Mouse (Mus musculus) intestine, postnatal 0 days (tissue): ENCODE data around the gene Psap. TPM values are rescaled to one million over a fixed set of nuclear protein-coding genes. Genes with fewer than 3 reads are reported as not detected.

Experiments used
- ATAC-seq: fragments of 200-750 bp; cut with Nextera tagmentation; 2 replicates; pipeline ENCODE4 v1.8.0; 2017; ENCODE audit warnings: mild to moderate bottlenecking, moderate TSS enrichment, moderate library complexity
- H3K27ac ChIP-seq: fragments of 300-500 bp; sonication (generic); 2 replicates; pipeline ENCODE4 v1.5.1; 2014; ENCODE audit warnings: mild to moderate bottlenecking, low read depth, low read length, moderate library complexity
- H3K27me3 ChIP-seq: fragments of 300-500 bp; sonication (generic); replicated peaks from 2 replicates; pipeline ENCODE4 v1.6.1; 2014; ENCODE audit warnings: low read length, mixed read lengths; ENCODE audit not compliant: control insufficient read depth, insufficient read depth
- H3K36me3 ChIP-seq: fragments of 300-500 bp; sonication (generic); 2 replicates; pipeline ENCODE4 v1.6.1; 2014; ENCODE audit warnings: mild to moderate bottlenecking, moderate library complexity; ENCODE audit not compliant: control insufficient read depth, insufficient read depth
- H3K4me1 ChIP-seq: fragments of 300-500 bp; sonication (generic); replicated peaks from 2 replicates; pipeline ENCODE4 v1.6.1; 2014; ENCODE audit warnings: antibody characterized with exemption, low read length, mixed read lengths; ENCODE audit not compliant: control insufficient read depth, insufficient read depth
- H3K4me2 ChIP-seq: fragments of 300-500 bp; sonication (generic); replicated peaks from 2 replicates; pipeline ENCODE4 v1.6.1; 2014; ENCODE audit warnings: low read depth, mild to moderate bottlenecking, moderate library complexity
- H3K4me3 ChIP-seq: fragments of 300-500 bp; sonication (generic); 2 replicates; pipeline ENCODE4 v1.5.1; 2014; ENCODE audit warnings: low read depth, low read length
- H3K9ac ChIP-seq: fragments of 300-500 bp; sonication (generic); 2 replicates; pipeline ENCODE4 v1.6.1; 2014; ENCODE audit warnings: mild to moderate bottlenecking, low read depth, low read length
- H3K9me3 ChIP-seq: fragments of 300-500 bp; sonication (generic); 2 replicates; pipeline ENCODE4 v1.6.1; 2016; ENCODE audit warnings: mixed run types; ENCODE audit not compliant: control insufficient read depth
- CTCF ChIP-seq: sonication (generic); IDR thresholded peaks from 2 replicates; pipeline ENCODE4 v1.5.1; 2016; ENCODE audit warnings: low read depth, mild to moderate bottlenecking, control low read depth, antibody characterized with exemption, moderate library complexity
- WGBS: fragments of 180-500 bp; shearing (Covaris S2); extraction: QIAGEN DNeasy Blood & Tissue Kit; methylation state at CpG from one replicate; pipeline ENCODE4 v1.1.7; 2014; 5-methylcytosine and 5-hydroxymethylcytosine counted together
- polyA plus RNA-seq: library from polyadenylated mRNA; unstranded; fragments of >200 nt; fragmentation: Nextera tagmentation; extraction: Ambion mirVana; gene quantifications from 2 replicates; pipeline ENCODE4 v1.2.1, GENCODE M21; 2015

The Psap gene
- polyA plus RNA-seq, 1 experiment from 2014 or later = 135 TPM

- peaks cover 20% of the 10 kb centered on the region for H3K4me1 ChIP-seq
- TF ChIP-seq CTCF = no peak
- ATAC-seq = 0 out of 2 replicates have a peak, but pooled peaks have one; percentile 14
- peak overlapping the region; percentile 3 for H3K27ac ChIP-seq
- no peaks in the 10 kb centered on the region for H3K27me3 ChIP-seq
- no peaks in the 10 kb centered on the region; the same call in 1 of the 2 replicates for H3K36me3 ChIP-seq
- H3K9me3 ChIP-seq = no peaks in the 10 kb centered on the region
- H3K4me2 ChIP-seq = 0 out of 2 replicates have a peak overlapping the region, but pooled peaks have one; percentile 17
- H3K9ac ChIP-seq = no peak overlapping the region
- no peak overlapping the region for H3K4me3 ChIP-seq
- WGBS = 44% methylated on average over 8 of the region's 8 CpGs
Observed at GRCm38 (mm10) chr10:60284676-60285111, 7.3 kb downstream of the Psap start.

- 0 out of 2 replicates have a peak overlapping the region, but pooled peaks have one; percentile 17 for H3K4me2 ChIP-seq
- no peak overlapping the region for H3K9ac ChIP-seq
- peaks cover 20% of the 10 kb centered on the region for H3K4me1 ChIP-seq
- H3K27me3 ChIP-seq = no peaks in the 10 kb centered on the region
- H3K4me3 ChIP-seq = no peak overlapping the region
- TF ChIP-seq CTCF = no peak
- no peak for ATAC-seq
- WGBS = 49% methylated on average over 8 of the region's 8 CpGs
- no peaks in the 10 kb centered on the region for H3K36me3 ChIP-seq
- no peaks in the 10 kb centered on the region for H3K9me3 ChIP-seq
- peak overlapping the region; percentile 3 for H3K27ac ChIP-seq
Observed at GRCm38 (mm10) chr10:60285183-60285582, 7.8 kb downstream of the Psap start.

- Histone ChIP-seq H3K27me3 (no peaks in the 10 kb centered on the region), H3K4me3 (no peak overlapping the region), H3K9me3 (no peaks in the 10 kb centered on the region), H3K9ac (no peak overlapping the region), H3K4me2 (0 out of 2 replicates have a peak overlapping the region, but pooled peaks have one; percentile 17), H3K27ac (peak overlapping the region; percentile 3; the same call in 1 of the 2 replicates), H3K36me3 (no peaks in the 10 kb centered on the region), H3K4me1 (peaks cover 23% of the 10 kb centered on the region)
- TF ChIP-seq CTCF = no peak
- 53% methylated on average over 14 of the region's 14 CpGs for WGBS
- no peak for ATAC-seq
Observed at GRCm38 (mm10) chr10:60285676-60286372, 8.4 kb downstream of the Psap start.

GRCm38 (mm10) chr10:60286546-60286945 lies 9.1 kb downstream of the Psap start:
- H3K9ac ChIP-seq = no peak overlapping the region
- peaks cover 6% of the 10 kb centered on the region; the same call in 1 of the 2 replicates for H3K36me3 ChIP-seq
- TF ChIP-seq CTCF = no peak
- WGBS = 88% methylated on average over 7 of the region's 7 CpGs
- no peaks in the 10 kb centered on the region for H3K27me3 ChIP-seq
- no peaks in the 10 kb centered on the region for H3K9me3 ChIP-seq
- H3K27ac ChIP-seq = no peak overlapping the region
- H3K4me3 ChIP-seq = no peak overlapping the region
- peaks cover 18% of the 10 kb centered on the region for H3K4me1 ChIP-seq
- no peak for ATAC-seq
- H3K4me2 ChIP-seq = no peak overlapping the region

- Histone ChIP-seq H3K27ac (no peak overlapping the region), H3K36me3 (peaks cover 10% of the 10 kb centered on the region; the same call in 1 of the 2 replicates), H3K9ac (no peak overlapping the region), H3K27me3 (no peaks in the 10 kb centered on the region), H3K4me3 (no peak overlapping the region), H3K4me1 (peaks cover 16% of the 10 kb centered on the region; the same call in 1 of the 2 replicates), H3K9me3 (no peaks in the 10 kb centered on the region), H3K4me2 (no peak overlapping the region)
- 86% methylated on average over 4 of the region's 4 CpGs for WGBS
- no peak for TF ChIP-seq CTCF
- no peak for ATAC-seq
Observed at GRCm38 (mm10) chr10:60287161-60287560, 9.7 kb downstream of the Psap start.

GRCm38 (mm10) chr10:60287726-60288125 lies 10.3 kb downstream of the Psap start:
- Histone ChIP-seq H3K36me3 (peaks cover 16% of the 10 kb centered on the region; the same call in 1 of the 2 replicates), H3K4me1 (peaks cover 11% of the 10 kb centered on the region; the same call in 1 of the 2 replicates), H3K9me3 (no peaks in the 10 kb centered on the region), H3K27ac (no peak overlapping the region), H3K9ac (no peak overlapping the region), H3K4me3 (no peak overlapping the region), H3K4me2 (no peak overlapping the region), H3K27me3 (no peaks in the 10 kb centered on the region)
- 70% methylated on average over 2 of the region's 2 CpGs for WGBS
- ATAC-seq = no peak
- TF ChIP-seq CTCF = no peak
